Mouse (Mus musculus) forebrain, embryonic 13.5 days (tissue): ENCODE measurements at regions not wholly inside any gene's neighbourhood (a gene's known extent, or its start where the extent isn't known, plus 50 kb on each side); places are given as distances from the start of the nearest gene placed in this dataset.
A peak's percentile ranks its signal among the peaks of the same experiment; 100 is the strongest.

ENCODE experiments used
- ATAC-seq: fragments of 200-750 bp; cut with Nextera tagmentation; 2 replicates; pipeline ENCODE4 v1.8.0; 2017
- H3K27ac ChIP-seq: fragments of 300-500 bp; sonication (generic); 2 replicates; pipeline ENCODE4 v1.5.1; 2015; ENCODE audit warnings: inconsistent platforms, mild to moderate bottlenecking, moderate library complexity
- H3K27me3 ChIP-seq: fragments of 300-500 bp; sonication (generic); 2 replicates; pipeline ENCODE4 v1.6.1; 2015; ENCODE audit warnings: mild to moderate bottlenecking, inconsistent platforms
- H3K36me3 ChIP-seq: fragments of 300-500 bp; sonication (generic); 2 replicates; pipeline ENCODE4 v1.6.1; 2015; ENCODE audit warnings: mild to moderate bottlenecking, inconsistent platforms; ENCODE audit not compliant: poor library complexity, severe bottlenecking
- H3K4me1 ChIP-seq: fragments of 300-500 bp; sonication (generic); 2 replicates; pipeline ENCODE4 v1.6.1; 2015; ENCODE audit warnings: inconsistent platforms
- H3K4me2 ChIP-seq: fragments of 300-500 bp; sonication (generic); 2 replicates; pipeline ENCODE4 v1.6.1; 2015; ENCODE audit warnings: inconsistent platforms, mild to moderate bottlenecking, moderate library complexity
- H3K4me3 ChIP-seq: fragments of 300-500 bp; sonication (generic); 2 replicates; pipeline ENCODE4 v1.5.1; 2015; ENCODE audit warnings: mild to moderate bottlenecking, inconsistent platforms
- H3K9ac ChIP-seq: fragments of 300-500 bp; sonication (generic); 2 replicates; pipeline ENCODE4 v1.6.1; 2015; ENCODE audit warnings: mild to moderate bottlenecking, inconsistent platforms
- H3K9me3 ChIP-seq: fragments of 300-500 bp; sonication (generic); replicated peaks from 2 replicates; pipeline ENCODE4 v1.6.1; 2016; ENCODE audit warnings: inconsistent platforms
- WGBS: fragments of 180-500 bp; shearing (Covaris S2); methylation state at CpG from one replicate; pipeline ENCODE4 v1.1.7; 2015; 5-methylcytosine and 5-hydroxymethylcytosine counted together

DNA sequence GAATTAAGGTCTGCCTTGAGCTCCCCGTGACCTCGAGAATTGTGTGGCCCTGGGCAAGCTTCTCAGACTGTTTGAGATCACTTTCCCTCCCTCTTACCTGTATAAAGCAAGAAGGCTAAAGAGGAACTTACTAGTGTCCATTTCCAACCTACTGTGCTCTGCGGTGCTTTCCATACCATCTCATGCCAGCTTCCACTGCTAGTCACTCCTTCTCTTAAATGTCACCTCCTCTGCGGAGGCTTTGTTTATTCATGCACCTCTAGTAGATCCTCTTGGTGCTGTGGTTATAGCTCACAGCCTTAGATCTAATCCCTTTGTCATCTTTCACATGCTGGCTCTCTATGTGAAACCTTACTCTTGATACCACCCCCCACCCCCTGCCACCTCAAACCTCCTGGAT is 2310.3 kb upstream of the Lrrc6 start:
- H3K9me3 ChIP-seq = no peaks in the 10 kb centered on the region
- no peak overlapping the region for H3K4me2 ChIP-seq
- no peak overlapping the region for H3K27ac ChIP-seq
- no peak overlapping the region for H3K4me3 ChIP-seq
- no peaks in the 10 kb centered on the region for H3K36me3 ChIP-seq
- H3K27me3 ChIP-seq = no peaks in the 10 kb centered on the region
- no peak for ATAC-seq
- H3K4me1 ChIP-seq = no peaks in the 10 kb centered on the region
- WGBS = 83% methylated on average over 4 of the region's 4 CpGs
- H3K9ac ChIP-seq = no peak overlapping the region

DNA sequence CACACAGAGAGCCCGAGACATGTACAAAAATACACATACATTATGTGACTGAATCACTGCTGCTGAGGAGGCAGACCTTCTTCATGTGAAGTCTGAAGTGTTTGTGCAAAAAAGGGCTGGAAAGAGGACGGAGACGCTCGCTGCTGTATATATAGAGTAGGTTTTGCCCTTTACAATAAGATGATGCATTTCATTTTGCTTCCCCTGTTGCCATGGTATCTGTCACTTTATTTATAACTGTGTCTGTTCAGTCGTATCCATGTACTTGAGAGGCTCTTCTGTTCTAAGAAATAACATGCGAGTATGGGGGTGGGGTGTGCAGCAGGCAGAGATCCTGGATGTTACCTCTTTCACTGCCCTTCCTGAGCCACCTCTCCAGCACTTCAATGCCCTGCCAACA is 2309.9 kb upstream of the Lrrc6 start:
- 82% methylated on average over 6 of the region's 6 CpGs for WGBS
- ATAC-seq = no peak
- no peak overlapping the region for H3K9ac ChIP-seq
- no peaks in the 10 kb centered on the region for H3K4me1 ChIP-seq
- H3K27me3 ChIP-seq = no peaks in the 10 kb centered on the region
- no peaks in the 10 kb centered on the region for H3K9me3 ChIP-seq
- no peak overlapping the region for H3K4me2 ChIP-seq
- H3K27ac ChIP-seq = no peak overlapping the region
- no peak overlapping the region for H3K4me3 ChIP-seq
- H3K36me3 ChIP-seq = no peaks in the 10 kb centered on the region

DNA sequence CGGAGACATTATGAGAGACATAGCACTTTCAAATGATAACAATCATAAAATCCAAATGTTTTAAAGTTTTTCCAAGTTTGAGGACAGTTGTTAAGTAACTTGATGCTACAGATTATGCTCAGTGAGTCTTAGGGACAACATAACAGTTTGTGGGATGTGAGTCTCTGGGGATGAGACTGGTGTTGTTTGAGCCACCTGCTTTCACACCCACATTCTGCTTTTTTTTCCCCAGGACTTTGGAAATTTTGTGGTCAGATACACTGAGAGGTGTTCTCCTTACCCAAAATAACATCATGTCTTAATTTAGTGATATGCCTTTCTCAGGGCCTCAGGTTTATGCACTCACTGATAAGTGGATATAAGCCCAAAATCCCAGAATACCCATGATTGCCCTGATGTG is 2307.5 kb upstream of the Lrrc6 start:
- Histone ChIP-seq H3K9me3 (no peaks in the 10 kb centered on the region), H3K27ac (no peak overlapping the region), H3K4me3 (no peak overlapping the region), H3K9ac (no peak overlapping the region), H3K36me3 (no peaks in the 10 kb centered on the region), H3K4me2 (no peak overlapping the region), H3K4me1 (no peaks in the 10 kb centered on the region), H3K27me3 (no peaks in the 10 kb centered on the region)
- no peak for ATAC-seq
- WGBS = 94% methylated on average over 1 of the region's 1 CpGs

DNA sequence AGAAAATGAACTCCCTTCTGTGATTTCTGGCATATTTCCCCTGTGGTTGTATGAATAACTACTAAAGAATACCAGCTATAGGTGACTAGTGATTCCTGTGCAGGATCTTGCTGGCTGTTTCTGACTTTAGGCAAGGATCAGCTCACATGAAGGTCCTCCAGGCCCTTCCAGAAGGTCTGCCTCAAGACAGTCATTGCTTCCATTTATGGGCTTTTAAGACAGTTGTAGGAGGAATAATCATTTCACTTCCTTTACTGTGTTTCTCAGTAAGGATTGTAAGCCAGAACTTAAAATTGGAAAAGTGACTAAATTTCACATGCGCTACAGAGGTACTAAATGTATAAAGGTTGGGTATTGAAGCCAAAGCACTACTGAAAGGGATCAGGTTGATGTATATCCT is 2303.5 kb upstream of the Lrrc6 start:
- Histone ChIP-seq H3K4me1 (no peaks in the 10 kb centered on the region), H3K9ac (no peak overlapping the region), H3K27me3 (no peaks in the 10 kb centered on the region)

DNA sequence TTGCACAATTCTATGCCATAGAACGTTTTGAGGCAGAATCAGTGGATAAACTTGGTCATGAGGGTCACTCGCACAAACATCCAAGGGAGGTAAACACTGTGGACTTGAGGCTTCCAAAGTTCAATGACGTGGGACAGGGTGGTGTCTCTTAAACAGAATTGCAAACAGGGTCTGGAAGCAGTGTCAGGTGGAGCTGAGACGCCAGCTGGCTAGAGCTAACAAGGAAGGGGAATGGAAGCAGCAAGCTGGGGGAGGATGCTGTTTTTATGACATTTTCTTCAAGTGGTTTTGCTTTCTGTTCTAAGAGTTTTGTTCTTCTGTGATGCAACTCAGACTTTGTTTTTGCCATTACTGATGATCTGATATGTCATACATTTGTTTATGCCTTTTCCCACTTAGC is 2301.1 kb upstream of the Lrrc6 start:
- H3K27ac ChIP-seq = no peak overlapping the region
- H3K36me3 ChIP-seq = no peaks in the 10 kb centered on the region
- H3K4me2 ChIP-seq = no peak overlapping the region
- no peaks in the 10 kb centered on the region for H3K4me1 ChIP-seq
- H3K9ac ChIP-seq = no peak overlapping the region
- no peaks in the 10 kb centered on the region for H3K27me3 ChIP-seq
- 74% methylated on average over 4 of the region's 4 CpGs for WGBS
- no peak overlapping the region for H3K4me3 ChIP-seq
- no peaks in the 10 kb centered on the region for H3K9me3 ChIP-seq
- ATAC-seq = no peak

More for the DNA sequence above, 2303.5 kb upstream of the Lrrc6 start:
- no peaks in the 10 kb centered on the region for H3K9me3 ChIP-seq
- WGBS = 100% methylated on average over 1 of the region's 1 CpGs
- no peak overlapping the region for H3K4me3 ChIP-seq
- H3K36me3 ChIP-seq = no peaks in the 10 kb centered on the region
- H3K4me2 ChIP-seq = no peak overlapping the region
- no peak for ATAC-seq
- no peak overlapping the region for H3K27ac ChIP-seq

DNA sequence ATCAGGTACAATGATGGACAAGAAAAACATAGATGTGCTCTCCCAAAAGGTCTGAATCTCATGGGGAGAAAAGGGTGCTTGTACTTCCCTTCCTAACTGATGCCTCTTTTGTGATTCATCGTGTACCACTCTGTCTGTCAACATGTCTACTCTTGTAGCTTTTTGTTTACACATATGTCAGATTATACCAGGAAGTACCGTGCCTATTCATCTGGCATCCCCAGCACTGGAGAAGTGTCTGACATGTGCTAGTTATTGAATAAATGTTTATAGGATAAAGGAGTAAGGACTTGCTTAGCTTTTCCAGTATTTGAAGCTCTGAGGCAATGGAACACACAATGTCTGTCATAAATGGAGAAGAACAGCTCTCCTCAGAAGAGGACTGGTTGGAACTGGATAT is 2296.7 kb upstream of the Lrrc6 start:
- WGBS = 81% methylated on average over 2 of the region's 2 CpGs
- no peak overlapping the region for H3K4me2 ChIP-seq
- H3K27ac ChIP-seq = no peak overlapping the region
- peak; percentile 59; the same call in 1 of the 2 replicates for ATAC-seq
- no peak overlapping the region for H3K9ac ChIP-seq
- H3K9me3 ChIP-seq = no peaks in the 10 kb centered on the region
- no peaks in the 10 kb centered on the region for H3K4me1 ChIP-seq
- no peak overlapping the region for H3K4me3 ChIP-seq
- no peaks in the 10 kb centered on the region for H3K36me3 ChIP-seq
- H3K27me3 ChIP-seq = no peaks in the 10 kb centered on the region

DNA sequence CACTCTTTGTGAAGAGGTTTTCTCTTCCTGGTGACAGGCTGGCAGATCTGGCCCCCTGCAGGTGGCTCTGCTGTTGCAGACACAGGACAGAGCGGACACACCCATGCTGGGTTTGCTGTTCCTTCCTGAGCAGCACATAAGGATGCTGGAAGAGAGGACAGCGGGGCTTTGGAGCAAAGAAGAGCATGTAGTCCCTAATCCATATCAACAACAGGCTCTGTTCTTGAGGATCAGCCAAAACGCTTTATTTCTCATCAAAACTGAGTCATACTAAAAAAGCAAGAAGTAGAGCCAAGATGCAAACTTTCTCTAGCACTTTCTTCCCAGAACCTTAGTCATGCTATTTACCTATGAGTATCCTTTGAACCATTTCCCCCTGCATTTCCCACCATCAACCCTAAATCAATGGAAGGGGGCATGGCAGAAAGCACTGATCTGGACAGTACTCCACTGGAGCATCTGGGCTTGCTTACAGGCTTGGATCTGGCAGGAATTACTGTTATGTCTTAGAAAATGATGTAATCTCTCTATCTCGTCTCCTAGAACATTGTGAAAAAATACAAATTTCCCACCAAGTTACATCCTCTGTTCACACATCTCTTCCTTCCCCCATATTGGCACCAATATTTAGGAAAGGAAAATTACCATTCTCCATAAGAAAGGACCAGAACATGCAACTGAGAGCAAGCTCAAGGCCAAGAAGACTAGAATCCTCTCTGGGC is 2294.7 kb upstream of the Lrrc6 start:
- ATAC-seq = no peak
- Histone ChIP-seq H3K27ac (no peak overlapping the region), H3K4me1 (no peaks in the 10 kb centered on the region), H3K9ac (no peak overlapping the region), H3K36me3 (no peaks in the 10 kb centered on the region), H3K4me2 (no peak overlapping the region), H3K4me3 (no peak overlapping the region), H3K9me3 (no peaks in the 10 kb centered on the region), H3K27me3 (no peaks in the 10 kb centered on the region)
- 67% methylated on average over 4 of the region's 4 CpGs for WGBS

DNA sequence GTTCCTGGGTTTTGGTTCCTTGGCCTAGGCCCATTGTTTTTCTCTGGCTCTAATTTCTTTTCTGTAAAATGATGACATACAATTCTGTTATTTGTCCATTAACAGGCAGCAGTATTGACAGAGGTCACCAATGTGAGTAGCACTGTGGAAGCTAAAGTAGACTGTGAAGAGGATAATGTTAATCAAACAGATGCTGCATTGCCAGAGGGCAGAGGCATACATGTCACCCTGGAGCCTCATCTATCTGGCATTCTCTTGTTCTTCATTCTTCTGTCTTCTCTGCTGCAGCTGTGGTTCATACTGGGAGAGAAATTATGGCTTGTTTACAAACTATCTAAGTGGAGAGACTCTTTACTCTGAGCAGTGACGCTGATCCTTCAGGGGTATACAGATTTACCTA is 2259.2 kb upstream of the Lrrc6 start:
- Histone ChIP-seq H3K4me2 (no peak overlapping the region), H3K9ac (no peak overlapping the region), H3K27me3 (no peaks in the 10 kb centered on the region), H3K36me3 (no peaks in the 10 kb centered on the region), H3K4me3 (no peak overlapping the region), H3K4me1 (no peaks in the 10 kb centered on the region), H3K9me3 (no peaks in the 10 kb centered on the region), H3K27ac (no peak overlapping the region)
- 79% methylated on average over 1 of the region's 1 CpGs for WGBS
- ATAC-seq = no peak

DNA sequence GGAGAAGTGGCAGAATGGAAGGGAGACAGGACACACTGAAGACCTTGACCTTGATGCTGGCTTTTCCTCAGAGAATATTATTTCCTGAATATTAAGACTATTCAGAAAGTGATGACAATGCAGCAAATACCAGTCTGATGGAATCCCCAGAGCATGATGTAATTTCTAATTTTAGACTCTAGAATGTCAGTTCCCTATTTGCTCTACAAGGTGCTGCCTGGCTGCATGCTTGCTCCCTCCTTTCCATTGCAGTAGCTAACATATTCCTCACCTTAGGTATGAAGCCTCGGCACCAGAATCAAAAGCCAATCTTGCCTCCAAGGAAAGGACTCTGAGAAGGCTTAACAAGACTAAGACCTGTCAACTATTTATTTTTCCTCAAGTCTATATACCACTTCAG is 2254.5 kb upstream of the Lrrc6 start:
- Histone ChIP-seq H3K4me1 (no peaks in the 10 kb centered on the region), H3K4me3 (no peak overlapping the region), H3K27ac (no peak overlapping the region), H3K9me3 (no peaks in the 10 kb centered on the region), H3K36me3 (no peaks in the 10 kb centered on the region), H3K9ac (no peak overlapping the region), H3K4me2 (no peak overlapping the region), H3K27me3 (no peaks in the 10 kb centered on the region)
- no peak for ATAC-seq
- 86% methylated on average over 1 of the region's 1 CpGs for WGBS

DNA sequence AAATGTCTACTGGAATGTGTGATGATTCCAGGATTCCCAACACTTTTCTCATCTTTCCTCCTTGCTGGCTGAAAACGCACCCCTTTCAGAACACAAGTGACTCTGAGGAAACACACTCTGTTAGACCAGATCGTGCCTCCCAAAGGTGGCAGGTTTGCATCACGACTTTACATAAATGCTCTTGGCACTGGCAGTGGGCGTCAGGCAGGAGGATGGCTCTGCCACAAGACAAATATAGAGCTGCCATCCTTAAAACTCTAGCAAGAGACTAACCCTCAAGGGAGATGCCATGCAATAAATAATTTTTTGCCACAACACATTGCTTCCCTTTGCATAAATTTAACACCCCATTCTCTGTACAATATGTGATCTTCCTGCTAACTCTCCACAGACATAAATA is 2254.1 kb upstream of the Lrrc6 start:
- no peak overlapping the region for H3K27ac ChIP-seq
- H3K4me2 ChIP-seq = no peak overlapping the region
- no peaks in the 10 kb centered on the region for H3K9me3 ChIP-seq
- H3K9ac ChIP-seq = no peak overlapping the region
- H3K27me3 ChIP-seq = no peaks in the 10 kb centered on the region
- ATAC-seq = no peak
- H3K36me3 ChIP-seq = no peaks in the 10 kb centered on the region
- WGBS = 85% methylated on average over 4 of the region's 4 CpGs
- no peaks in the 10 kb centered on the region for H3K4me1 ChIP-seq
- no peak overlapping the region for H3K4me3 ChIP-seq

DNA sequence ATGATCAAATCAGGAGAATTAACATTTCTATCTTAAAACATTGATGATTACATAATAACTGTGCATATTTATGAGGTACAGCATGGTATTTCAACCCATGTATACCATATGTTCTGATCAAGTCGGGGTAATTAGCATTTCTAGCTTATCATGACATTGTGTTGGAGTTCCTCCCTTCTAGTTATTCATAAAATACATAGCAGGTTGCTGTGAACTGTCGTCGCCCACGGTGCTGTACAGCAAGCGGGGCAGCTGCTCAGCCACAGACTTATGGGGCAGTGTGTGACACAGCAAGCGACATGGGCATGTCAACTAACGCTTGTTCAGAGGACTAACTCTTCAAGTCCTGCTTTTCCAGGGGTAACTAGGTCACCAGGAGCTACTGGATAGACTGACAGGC is 2238.6 kb upstream of the Lrrc6 start:
- Histone ChIP-seq H3K27me3 (no peaks in the 10 kb centered on the region), H3K9ac (no peak overlapping the region), H3K4me3 (no peak overlapping the region), H3K36me3 (no peaks in the 10 kb centered on the region), H3K4me2 (no peak overlapping the region), H3K27ac (no peak overlapping the region), H3K4me1 (no peaks in the 10 kb centered on the region), H3K9me3 (no peaks in the 10 kb centered on the region)
- ATAC-seq = no peak
- WGBS = 89% methylated on average over 7 of the region's 7 CpGs

DNA sequence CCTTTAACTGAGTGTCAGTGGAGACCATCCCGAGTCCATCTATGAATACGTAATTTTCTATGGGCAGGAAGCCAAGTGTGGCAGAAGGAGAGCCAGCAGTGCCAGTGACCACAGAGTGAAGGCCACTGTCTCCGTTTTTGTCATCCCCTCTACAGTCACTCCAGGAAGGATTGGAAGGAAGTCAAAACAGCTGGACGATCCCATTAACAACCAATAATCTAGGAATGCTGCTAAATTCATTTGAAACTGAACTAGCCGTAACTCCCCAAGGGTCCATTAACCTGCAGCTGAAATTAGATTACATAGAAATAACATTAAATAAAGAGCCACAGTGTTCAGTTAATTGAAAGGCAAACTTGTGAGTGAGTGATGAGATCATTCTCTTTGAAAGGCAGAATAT is 2220.5 kb upstream of the Lrrc6 start:
- no peak for ATAC-seq
- Histone ChIP-seq H3K27ac (no peak overlapping the region), H3K36me3 (no peaks in the 10 kb centered on the region), H3K4me2 (no peak overlapping the region), H3K9me3 (no peaks in the 10 kb centered on the region), H3K4me1 (no peaks in the 10 kb centered on the region), H3K4me3 (no peak overlapping the region), H3K9ac (no peak overlapping the region), H3K27me3 (no peaks in the 10 kb centered on the region)
- WGBS = 59% methylated on average over 5 of the region's 5 CpGs

DNA sequence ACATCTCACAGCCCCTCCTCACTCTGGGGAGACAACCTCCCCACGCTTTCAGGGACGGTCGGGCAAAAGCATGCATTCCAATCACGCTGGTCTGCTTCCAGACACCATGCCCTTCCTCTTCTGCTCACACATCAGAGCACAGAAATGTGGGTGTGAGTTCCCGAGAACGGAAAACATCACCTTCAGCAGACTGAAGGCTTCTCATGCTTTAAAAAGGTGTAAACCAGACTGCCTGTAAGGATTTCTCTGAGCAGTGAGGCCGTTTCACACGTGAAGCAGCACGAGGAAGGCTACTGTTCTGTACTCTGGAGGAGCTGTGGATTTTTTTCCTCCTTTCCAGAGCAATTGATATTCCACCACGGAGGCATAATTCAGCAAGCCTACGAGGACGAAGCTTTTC is 2218.8 kb upstream of the Lrrc6 start:
- Histone ChIP-seq H3K9me3 (no peaks in the 10 kb centered on the region), H3K4me1 (no peaks in the 10 kb centered on the region), H3K27me3 (no peaks in the 10 kb centered on the region), H3K4me2 (no peak overlapping the region), H3K9ac (no peak overlapping the region), H3K4me3 (no peak overlapping the region), H3K36me3 (no peaks in the 10 kb centered on the region), H3K27ac (no peak overlapping the region)
- WGBS = 83% methylated on average over 12 of the region's 12 CpGs
- ATAC-seq = no peak
